Mouse (Mus musculus) leukemia stem cell, adult 10-12 weeks (primary cell): Measurements from ENCODE around the gene Fkbpl. TPM values are rescaled to one million over a fixed set of nuclear protein-coding genes. Genes with fewer than 3 reads are reported as not detected.

Source experiments
- polyA plus RNA-seq: library from polyadenylated mRNA; stranded (reverse); fragments of >175 nt; gene quantifications from 2 replicates; pipeline ENCODE4 v1.2.3, GENCODE M21; 2012; ENCODE audit warnings: low replicate concordance

Fkbpl gene
- polyA plus RNA-seq = 3.9 and 5.3 TPM in 2 replicates

DNA sequence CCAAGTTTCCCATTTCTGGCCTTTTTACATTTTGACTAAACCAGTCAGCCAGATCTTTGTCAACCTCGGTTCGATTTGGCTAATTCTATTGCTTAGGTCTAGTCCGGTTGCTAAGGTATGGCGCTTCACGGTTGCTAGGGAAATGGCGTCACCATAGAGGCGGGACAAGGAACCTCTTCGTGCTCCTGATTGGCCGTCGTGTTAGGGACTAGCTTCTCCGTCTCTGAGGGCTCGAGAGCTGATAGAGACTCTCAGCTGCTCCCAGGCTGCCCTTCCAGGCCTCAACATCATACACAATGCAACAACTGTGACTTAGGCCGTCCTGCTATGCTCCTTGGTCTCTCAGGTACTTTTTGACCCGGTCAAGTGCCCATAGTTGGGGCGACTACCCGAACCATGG is at the start of gene Fkbpl:
Fkbpl (plus strand) TSS at position 157 of the 400 bp plus-strand sequence.

DNA sequence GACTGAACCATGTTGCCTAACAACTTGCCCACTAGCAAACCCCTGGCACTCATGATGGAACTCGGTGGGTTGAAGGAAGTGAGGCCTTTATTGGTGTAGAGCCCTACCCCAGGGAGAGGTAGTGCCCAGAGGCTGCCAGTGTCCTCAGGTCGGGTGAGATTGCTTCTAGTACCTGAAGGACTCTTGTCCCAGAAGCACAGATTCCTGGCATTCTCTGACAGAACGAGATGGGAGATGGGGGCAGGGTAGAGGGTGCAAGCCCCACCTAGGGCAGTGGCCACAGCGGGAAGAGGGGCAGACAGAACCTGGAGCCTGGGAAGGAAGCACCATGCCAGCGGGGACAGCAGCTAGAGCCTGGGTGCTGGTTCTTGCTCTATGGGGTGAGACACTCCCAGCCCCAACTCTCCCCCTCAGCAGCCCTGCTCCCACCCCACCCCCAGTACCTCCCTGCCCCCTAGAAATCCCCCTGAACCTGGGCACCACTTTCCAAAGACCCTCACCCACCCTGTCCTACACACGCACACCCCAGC is 46.9 kb upstream of the Fkbpl start, which contains the start of gene Ager:
Ager (plus strand) TSS at position 297 of the 530 bp plus-strand sequence.

DNA sequence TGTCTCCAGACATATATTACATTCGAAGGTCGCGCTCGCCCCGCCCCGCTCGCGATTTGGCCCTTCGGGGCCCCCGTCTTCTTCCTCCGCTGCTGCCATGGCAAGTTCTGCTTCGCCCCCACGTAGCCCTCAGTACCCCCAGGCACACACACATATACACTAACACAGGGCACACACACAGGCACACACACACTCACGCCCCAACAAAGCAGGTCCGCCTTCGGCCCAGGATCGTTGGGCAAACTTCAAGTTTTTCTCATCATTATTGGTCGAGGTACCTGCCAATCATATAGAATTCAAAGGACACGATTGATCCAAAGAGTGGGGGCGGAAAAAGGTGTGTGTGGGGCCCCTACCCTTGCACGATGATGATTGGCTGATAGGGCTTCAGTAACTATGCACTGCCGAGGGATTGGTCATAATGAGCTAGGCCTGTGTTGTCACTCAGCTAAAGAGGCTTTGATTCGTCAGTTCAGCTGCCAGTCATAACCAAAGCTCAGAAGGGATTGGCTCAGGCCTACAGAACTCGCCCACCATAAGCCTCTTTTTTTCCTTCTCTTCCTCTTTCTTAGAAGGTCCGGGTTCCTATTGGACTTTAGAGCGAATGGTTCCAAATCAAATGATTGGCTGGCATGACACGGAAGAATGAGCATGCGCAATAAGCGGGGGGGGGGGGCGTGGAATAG is 41.0 kb upstream of the Fkbpl start, which contains the start of gene Rnf5:
Rnf5 (minus strand) TSS at position 316 of the 686 bp plus-strand sequence.

DNA sequence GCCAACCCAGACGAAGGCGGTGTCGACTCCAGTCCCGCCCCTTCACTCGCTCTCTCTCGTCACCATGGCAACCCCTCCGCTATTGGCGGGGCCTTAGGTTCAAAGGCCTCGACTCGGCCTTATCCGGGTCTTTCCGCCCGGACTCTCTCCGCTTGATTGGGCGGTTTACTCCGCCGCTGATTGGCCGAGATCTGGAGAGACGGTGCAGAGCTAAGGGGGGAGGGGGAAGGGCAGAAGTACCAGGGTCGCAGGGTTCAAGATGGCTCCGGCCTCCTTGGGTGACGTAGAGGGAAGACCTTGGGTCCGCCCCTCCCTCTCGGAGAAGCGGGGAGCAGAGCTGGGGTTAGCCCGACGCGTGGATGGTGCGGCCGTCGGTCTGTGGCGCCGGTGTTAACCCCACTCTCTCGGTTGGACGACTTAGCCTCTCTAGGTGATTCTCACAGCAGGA is 40.5 kb upstream of the Fkbpl start, which contains the start of gene Agpat1:
Agpat1 (plus strand) TSS at position 202 of the 448 bp plus-strand sequence.

DNA sequence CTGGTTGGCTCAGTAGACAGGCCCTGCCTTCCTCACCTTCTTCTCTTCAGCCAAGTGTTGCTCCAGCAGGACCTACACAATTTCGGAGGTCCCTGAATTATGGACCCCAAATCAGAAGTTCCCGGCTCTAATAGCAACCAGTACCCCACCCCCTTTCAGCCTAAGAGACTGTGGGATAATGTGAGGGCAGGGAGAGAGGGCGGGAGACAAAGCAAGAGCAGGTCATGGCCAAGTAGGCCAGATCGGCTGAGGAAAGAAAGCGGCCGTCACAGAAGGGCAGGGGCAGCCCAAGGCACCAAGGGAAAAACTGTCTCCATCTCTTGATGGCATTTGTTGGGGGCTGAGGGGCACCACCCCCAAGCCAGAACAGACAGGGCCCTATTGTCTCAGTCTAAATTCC is 28.7 kb upstream of the Fkbpl start, which contains the start of gene Egfl8:
Egfl8 (minus strand) TSS at position 101 of the 400 bp plus-strand sequence.

DNA sequence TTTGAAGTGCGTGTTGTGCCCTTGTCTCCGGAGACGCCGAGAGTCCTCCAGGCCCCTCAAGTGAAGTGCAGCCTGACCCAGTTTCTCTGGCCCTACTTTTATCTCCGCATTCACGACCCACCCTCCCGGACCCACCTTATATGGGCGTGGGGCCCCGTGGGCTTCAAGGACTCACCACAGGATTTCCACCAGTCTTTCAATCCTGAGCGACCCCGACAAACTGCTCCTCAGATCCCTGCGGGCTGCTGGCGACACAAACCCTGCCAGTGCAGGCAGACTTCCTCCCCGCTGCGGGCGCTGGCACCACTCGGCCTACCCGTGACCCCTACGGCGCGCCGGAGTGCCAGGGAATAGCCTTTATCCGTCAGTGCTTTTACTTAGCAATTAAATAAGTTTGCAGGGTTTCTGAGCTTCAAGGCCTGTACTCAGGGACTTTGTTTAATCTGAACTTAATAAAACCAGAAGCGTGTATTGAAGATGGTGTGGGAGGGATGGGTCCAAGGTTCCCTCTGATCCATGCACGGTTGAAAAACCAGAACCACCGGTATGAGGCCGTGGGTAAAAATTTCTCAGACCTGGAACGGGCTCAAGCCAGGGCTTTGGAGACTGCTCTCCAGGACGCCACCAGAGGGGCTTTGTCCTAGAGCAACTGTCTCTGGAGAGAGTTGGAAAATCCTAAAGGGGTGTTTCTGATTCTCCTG is 16.5 kb upstream of the Fkbpl start, which contains the start of gene Ppt2:
Ppt2 (minus strand) TSS at position 568 of the 701 bp plus-strand sequence.

DNA sequence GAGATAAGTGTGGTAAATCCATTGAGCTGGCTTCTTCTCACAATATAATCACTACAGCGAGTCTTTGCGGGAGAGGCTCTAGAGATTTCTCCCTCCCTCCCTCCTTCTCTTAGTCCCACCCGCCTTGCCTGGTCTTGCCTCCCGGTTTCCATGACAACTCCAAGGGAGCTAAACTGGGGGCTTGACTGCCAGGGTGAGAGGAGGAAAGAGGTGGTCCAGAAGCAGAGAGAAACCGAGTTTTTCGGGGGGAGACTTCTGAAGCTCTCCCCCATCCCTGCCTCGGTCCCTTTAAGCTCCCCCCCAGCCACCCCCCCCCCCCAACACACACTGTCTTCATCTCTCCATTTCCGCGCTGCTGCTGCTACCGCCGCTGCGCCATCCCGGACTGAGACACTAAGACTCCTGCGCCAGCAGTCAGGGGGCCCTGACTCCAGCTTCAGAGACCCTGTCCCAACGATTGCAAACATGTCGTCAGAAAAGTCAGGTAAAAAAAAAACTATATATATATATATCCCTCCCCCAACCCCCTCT is 15.3 kb upstream of the Fkbpl start, which contains the start of gene Prrt1:
Prrt1 (plus strand) TSS at position 313 of the 531 bp plus-strand sequence.

DNA sequence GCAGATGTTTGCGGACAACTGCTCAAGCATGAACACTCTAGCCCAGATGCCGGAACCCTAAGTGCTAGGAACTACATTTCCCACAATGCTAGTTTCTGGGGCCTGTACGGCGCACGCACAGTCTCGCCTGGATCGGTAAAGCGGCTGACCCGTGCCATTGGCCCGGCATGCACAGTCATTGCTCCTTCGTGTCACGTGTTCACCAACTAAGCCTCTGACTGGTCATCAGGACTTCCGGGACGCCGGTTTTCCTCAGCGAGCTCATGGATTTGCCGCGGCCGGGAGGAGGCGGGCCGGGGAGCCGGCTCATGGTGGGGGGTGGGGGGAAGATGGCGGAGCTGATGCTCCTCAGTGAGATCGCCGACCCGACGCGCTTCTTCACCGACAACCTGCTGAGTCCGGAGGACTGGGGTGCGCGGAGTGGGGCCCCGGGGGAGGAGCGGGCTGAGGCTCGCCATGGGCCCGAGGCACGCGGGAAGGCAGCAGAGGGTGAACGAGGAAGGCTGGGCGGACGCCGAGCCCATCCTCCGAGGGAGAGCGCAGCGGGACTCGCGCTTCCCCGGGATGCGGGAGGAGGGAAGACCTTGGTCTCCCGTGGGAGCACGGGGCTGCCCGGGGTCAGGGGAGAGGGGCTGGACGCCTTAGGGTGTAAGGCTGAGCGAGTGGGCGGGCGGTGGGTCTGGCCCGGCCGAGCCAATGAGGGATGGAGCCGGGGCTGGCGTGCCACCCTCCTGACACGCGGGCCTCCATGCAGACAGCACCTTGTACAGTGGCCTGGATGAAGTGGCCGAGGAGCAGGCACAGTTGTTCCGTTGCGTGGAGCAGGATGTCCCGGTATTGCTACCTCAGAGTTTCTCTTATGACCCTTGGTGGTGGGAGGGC is 2.6 kb downstream of the Fkbpl start, which contains the start of gene Atf6b:
Atf6b (plus strand) TSS at position 241 of the 882 bp plus-strand sequence.

DNA sequence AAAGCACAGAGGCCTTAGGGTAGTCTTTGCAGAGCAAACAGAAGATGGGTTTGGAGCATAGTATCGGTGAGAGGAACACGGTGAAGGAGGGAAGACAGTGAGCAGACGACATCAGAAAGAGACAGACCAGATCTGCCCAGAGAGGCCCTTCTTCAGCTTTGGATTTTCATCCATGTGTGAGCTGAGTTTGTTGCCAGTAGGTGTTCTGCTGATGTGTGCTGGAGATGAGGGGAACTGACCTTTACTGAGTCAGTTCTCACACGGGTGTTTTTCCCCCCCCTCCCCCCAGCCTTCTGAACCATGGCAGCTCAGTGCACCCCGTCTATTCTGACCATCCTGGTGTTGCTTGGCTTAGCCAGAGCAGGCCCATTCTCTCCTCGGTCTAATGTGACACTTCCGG is 25.7 kb downstream of the Fkbpl start, which contains the start of gene Tnxb:
Tnxb (plus strand) TSS at position 301 of the 400 bp plus-strand sequence.

Other genes with a start within 250 kb of the Fkbpl start
- gene BC051142, start 245.9 kb upstream of the Fkbpl start, polyA plus RNA-seq = not detected in 2 replicates
- gene Btnl4, start 167.4 kb upstream of the Fkbpl start, polyA plus RNA-seq = not detected in 2 replicates
- not detected in 2 replicates for gene Btnl6, start 127.4 kb upstream of the Fkbpl start, polyA plus RNA-seq
- 4.7 and 12.4 TPM in 2 replicates for gene Notch4, start 80.5 kb upstream of the Fkbpl start, polyA plus RNA-seq
- 136 and 357 TPM in 2 replicates for gene Gpsm3, start 55.0 kb upstream of the Fkbpl start, polyA plus RNA-seq
- gene Pbx2, start 53.5 kb upstream of the Fkbpl start, polyA plus RNA-seq = 77.3 and 112 TPM in 2 replicates
- 4.2 and 9.4 TPM in 2 replicates for gene Ager, start 46.9 kb upstream of the Fkbpl start, polyA plus RNA-seq
- gene Rnf5, start 41.1 kb upstream of the Fkbpl start, polyA plus RNA-seq = 35.4 and 54.6 TPM in 2 replicates
- gene Agpat1, start 40.5 kb upstream of the Fkbpl start, polyA plus RNA-seq = 223 and 308 TPM in 2 replicates
- 0.78 and 1.1 TPM in 2 replicates for gene Egfl8, start 28.8 kb upstream of the Fkbpl start, polyA plus RNA-seq
- 67.6 and 71.3 TPM in 2 replicates for gene Ppt2, start 16.3 kb upstream of the Fkbpl start, polyA plus RNA-seq
- 3.2 and 5.7 TPM in 2 replicates for gene Prrt1, start 15.2 kb upstream of the Fkbpl start, polyA plus RNA-seq
- gene Atf6b, start 2.4 kb downstream of the Fkbpl start, polyA plus RNA-seq = 269 and 430 TPM in 2 replicates
- gene Tnxb, start 25.8 kb downstream of the Fkbpl start, polyA plus RNA-seq = 0.32 and 1.9 TPM in 2 replicates
- 0.87 and 2.9 TPM in 2 replicates for gene C4b, start 99.1 kb downstream of the Fkbpl start, polyA plus RNA-seq
- gene Cyp21a1, start 159.8 kb downstream of the Fkbpl start, polyA plus RNA-seq = 0.54 TPM in 1 of 2 replicates, not detected in the other
- 62.8 and 63.3 TPM in 2 replicates for gene Stk19, start 192.2 kb downstream of the Fkbpl start, polyA plus RNA-seq
- gene Dxo, start 192.3 kb downstream of the Fkbpl start, polyA plus RNA-seq = 50.7 and 116 TPM in 2 replicates
- gene Skiv2l, start 205.4 kb downstream of the Fkbpl start, polyA plus RNA-seq = 53.7 and 54.2 TPM in 2 replicates
- gene Nelfe, start 205.6 kb downstream of the Fkbpl start, polyA plus RNA-seq = 121 and 205 TPM in 2 replicates
- gene Cfb, start 217.8 kb downstream of the Fkbpl start, polyA plus RNA-seq = 0.41 and 1.5 TPM in 2 replicates
- 6.4 and 10.1 TPM in 2 replicates for gene Zbtb12, start 234.7 kb downstream of the Fkbpl start, polyA plus RNA-seq
- 0.10 TPM in 1 of 2 replicates, not detected in the other for gene Gm20547, start 237.3 kb downstream of the Fkbpl start, polyA plus RNA-seq